Mouse (Mus musculus) limb, embryonic 12.5 days (tissue): ENCODE data around the gene Ufsp1. TPM values are rescaled to one million over a fixed set of nuclear protein-coding genes. Genes with fewer than 3 reads are reported as not detected.

Source experiments
- ATAC-seq: fragments of 200-750 bp; cut with Nextera tagmentation; 2 replicates; pipeline ENCODE4 v1.8.0; 2017; ENCODE audit warnings: low read depth, moderate TSS enrichment; ENCODE audit not compliant: insufficient number of reproducible peaks, insufficient read depth, low FRiP score, low TSS enrichment
- H3K27ac ChIP-seq: fragments of 300-500 bp; sonication (generic); 2 replicates; pipeline ENCODE4 v1.5.1; 2016; ENCODE audit warnings: mild to moderate bottlenecking, moderate library complexity
- H3K27me3 ChIP-seq: fragments of 300-500 bp; sonication (generic); 2 replicates; pipeline ENCODE4 v1.6.1; 2016; ENCODE audit warnings: mild to moderate bottlenecking, moderate library complexity
- H3K36me3 ChIP-seq: fragments of 300-500 bp; sonication (generic); 2 replicates; pipeline ENCODE4 v1.6.1; 2016; ENCODE audit warnings: mild to moderate bottlenecking, moderate library complexity
- H3K4me1 ChIP-seq: fragments of 300-500 bp; sonication (generic); replicated peaks from 2 replicates; pipeline ENCODE4 v1.6.1; 2016
- H3K4me2 ChIP-seq: fragments of 300-500 bp; sonication (generic); 2 replicates; pipeline ENCODE4 v1.6.1; 2016; ENCODE audit warnings: mild to moderate bottlenecking, moderate library complexity
- H3K4me3 ChIP-seq: fragments of 300-500 bp; sonication (generic); replicated peaks from 2 replicates; pipeline ENCODE4 v1.5.1; 2016; ENCODE audit warnings: mild to moderate bottlenecking
- H3K9ac ChIP-seq: fragments of 300-500 bp; sonication (generic); replicated peaks from 2 replicates; pipeline ENCODE4 v1.6.1; 2016; ENCODE audit warnings: mild to moderate bottlenecking, moderate library complexity
- H3K9me3 ChIP-seq: fragments of 300-500 bp; sonication (generic); 2 replicates; pipeline ENCODE4 v1.6.1; 2016; ENCODE audit warnings: mild to moderate bottlenecking, moderate library complexity
- WGBS: fragments of 180-500 bp; shearing (Covaris S2); methylation state at CpG from one replicate; pipeline ENCODE4 v1.1.7; 2016; 5-methylcytosine and 5-hydroxymethylcytosine counted together
- polyA plus RNA-seq: library from polyadenylated mRNA; unstranded; fragments of >200 nt; fragmentation: Nextera tagmentation; extraction: Ambion mirVana; gene quantifications from 2 replicates; pipeline ENCODE4 v1.2.1, GENCODE M21; 2016

Ufsp1 gene
- polyA plus RNA-seq, 1 experiment from 2014 or later = 6.7 TPM

DNA sequence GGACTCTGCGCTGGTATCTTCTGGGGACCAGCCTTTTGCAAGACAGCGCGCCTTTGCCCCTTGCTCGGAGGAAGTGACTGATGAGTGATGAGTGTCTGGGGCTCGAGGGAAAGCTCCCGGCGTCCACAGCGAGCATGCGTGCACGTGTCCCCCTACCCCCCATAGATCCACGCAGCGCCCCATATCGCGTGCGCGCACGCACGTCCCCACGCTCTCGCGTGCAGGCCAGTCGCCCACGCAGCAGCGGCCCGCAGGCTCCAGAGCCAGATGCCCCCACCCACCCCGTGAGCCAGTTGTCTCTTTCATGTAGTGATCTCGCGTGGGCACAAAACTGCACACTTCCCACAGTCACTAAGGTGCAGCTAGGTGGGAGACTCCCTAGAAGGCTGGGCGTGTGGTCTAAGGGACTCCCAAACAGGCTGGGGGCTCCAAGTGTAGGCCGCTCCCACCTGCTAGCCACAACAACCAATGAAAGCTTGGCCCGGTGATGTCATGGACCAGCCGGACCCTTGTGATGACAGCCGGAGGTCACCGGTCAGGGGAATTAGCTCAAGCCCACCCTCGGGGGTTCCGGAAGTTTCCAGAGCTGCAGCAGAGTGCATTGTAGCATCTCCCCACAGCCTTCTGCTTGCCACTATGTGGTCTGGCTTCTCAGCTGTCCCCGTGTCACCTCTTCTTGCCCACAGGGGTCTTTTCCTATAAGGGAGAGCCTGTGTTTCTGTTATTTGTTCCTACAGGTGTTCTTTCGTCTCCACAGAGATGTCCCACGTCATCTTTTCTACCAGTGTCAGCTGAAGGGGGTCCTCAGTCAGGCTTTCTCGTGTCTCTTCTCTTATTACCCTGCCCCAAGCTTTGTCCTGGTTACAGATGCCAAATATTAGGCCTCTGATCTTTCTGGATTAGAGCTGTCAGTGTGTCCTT lies 7.1 kb upstream of the Ufsp1 start, which contains the start of gene Ache:
Gene Ache (plus strand): TSS at position 488 of the 921 bp plus-strand sequence.
- Histone ChIP-seq H3K9me3 (0 out of 2 replicates have a peak, but pooled peaks cover 6% of the 10 kb centered on the region), H3K27me3 (peaks cover 66% of the 10 kb centered on the region), H3K36me3 (no peaks in the 10 kb centered on the region), H3K4me1 (peaks cover 24% of the 10 kb centered on the region), H3K27ac (no peak within 1 kb of the TSS), H3K4me2 (peak within 1 kb of the TSS; percentile 80), H3K9ac (peak within 1 kb of the TSS; percentile 59), H3K4me3 (peak within 1 kb of the TSS; percentile 43)
- WGBS = 1% methylated on average over 40 of the region's 40 CpGs
- ATAC-seq = 0 out of 2 replicates have a peak, but pooled peaks have one; percentile 9

GRCm38 (mm10) chr5:137287953-137288743 lies 6.3 kb upstream of the Ufsp1 start:
- peaks cover 28% of the 10 kb centered on the region for H3K4me1 ChIP-seq

GRCm38 (mm10) chr5:137288999-137289470 lies 5.4 kb upstream of the Ufsp1 start:
- no peak for ATAC-seq
- Histone ChIP-seq H3K27me3 (peaks cover 78% of the 10 kb centered on the region), H3K9me3 (no peaks in the 10 kb centered on the region), H3K27ac (no peak overlapping the region), H3K4me1 (peaks cover 34% of the 10 kb centered on the region), H3K4me2 (peak overlapping the region; percentile 80), H3K9ac (peak overlapping the region; percentile 59; the same call in 1 of the 2 replicates), H3K4me3 (peak overlapping the region; percentile 43), H3K36me3 (no peaks in the 10 kb centered on the region)
- 2% methylated on average over 25 of the region's 25 CpGs for WGBS

More at GRCm38 (mm10) chr5:137287953-137288743, 6.3 kb upstream of the Ufsp1 start:
- Histone ChIP-seq H3K27ac (no peak overlapping the region), H3K4me3 (peak overlapping the region; percentile 43), H3K27me3 (peaks cover 74% of the 10 kb centered on the region), H3K36me3 (no peaks in the 10 kb centered on the region), H3K4me2 (peak overlapping the region; percentile 80), H3K9me3 (0 out of 2 replicates have a peak, but pooled peaks cover under 1% of the 10 kb centered on the region), H3K9ac (peak overlapping the region; percentile 59)
- under 1% methylated on average over 56 of the region's 65 CpGs for WGBS
- ATAC-seq = no peak

GRCm38 (mm10) chr5:137289591-137290365 lies 4.7 kb upstream of the Ufsp1 start:
- Histone ChIP-seq H3K9ac (no peak overlapping the region), H3K9me3 (no peaks in the 10 kb centered on the region), H3K4me1 (peaks cover 36% of the 10 kb centered on the region), H3K27me3 (peaks cover 78% of the 10 kb centered on the region), H3K4me2 (peak overlapping the region; percentile 80; the same call in 1 of the 2 replicates), H3K4me3 (no peak overlapping the region; the same call in 1 of the 2 replicates), H3K27ac (no peak overlapping the region), H3K36me3 (no peaks in the 10 kb centered on the region)
- WGBS = 55% methylated on average over 13 of the region's 13 CpGs
- ATAC-seq = no peak

GRCm38 (mm10) chr5:137290677-137291076 lies 3.8 kb upstream of the Ufsp1 start:
- 0 out of 2 replicates have a peak overlapping the region, but pooled peaks have one; percentile 2 for H3K4me3 ChIP-seq
- WGBS = 22% methylated on average over 15 of the region's 15 CpGs
- peaks cover 44% of the 10 kb centered on the region for H3K4me1 ChIP-seq
- peaks cover 8% of the 10 kb centered on the region for H3K36me3 ChIP-seq
- H3K27ac ChIP-seq = no peak overlapping the region
- peaks cover 78% of the 10 kb centered on the region for H3K27me3 ChIP-seq
- ATAC-seq = no peak
- H3K9ac ChIP-seq = no peak overlapping the region
- H3K9me3 ChIP-seq = no peaks in the 10 kb centered on the region
- peak overlapping the region; percentile 9 for H3K4me2 ChIP-seq

DNA sequence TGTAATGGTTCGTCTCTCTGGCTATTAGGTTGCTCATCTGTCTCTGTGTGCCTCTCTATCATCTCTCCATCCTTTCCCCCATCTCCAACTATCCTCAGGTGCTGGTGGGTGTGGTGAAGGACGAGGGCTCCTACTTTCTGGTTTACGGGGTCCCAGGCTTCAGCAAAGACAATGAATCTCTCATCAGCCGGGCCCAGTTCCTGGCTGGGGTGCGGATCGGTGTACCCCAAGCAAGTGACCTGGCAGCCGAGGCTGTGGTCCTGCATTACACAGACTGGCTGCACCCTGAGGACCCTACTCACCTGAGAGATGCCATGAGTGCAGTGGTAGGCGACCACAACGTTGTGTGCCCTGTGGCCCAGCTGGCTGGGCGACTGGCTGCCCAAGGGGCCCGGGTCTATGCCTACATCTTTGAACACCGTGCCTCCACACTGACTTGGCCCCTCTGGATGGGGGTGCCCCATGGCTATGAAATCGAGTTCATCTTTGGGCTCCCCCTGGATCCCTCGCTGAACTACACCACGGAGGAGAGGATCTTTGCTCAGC lies 3.0 kb upstream of the Ufsp1 start:
- Histone ChIP-seq H3K9me3 (no peaks in the 10 kb centered on the region), H3K36me3 (peaks cover 16% of the 10 kb centered on the region), H3K9ac (no peak overlapping the region), H3K27me3 (peaks cover 70% of the 10 kb centered on the region), H3K27ac (no peak overlapping the region), H3K4me1 (peaks cover 46% of the 10 kb centered on the region), H3K4me2 (no peak overlapping the region), H3K4me3 (no peak overlapping the region)
- 74% methylated on average over 15 of the region's 15 CpGs for WGBS
- ATAC-seq = no peak

DNA sequence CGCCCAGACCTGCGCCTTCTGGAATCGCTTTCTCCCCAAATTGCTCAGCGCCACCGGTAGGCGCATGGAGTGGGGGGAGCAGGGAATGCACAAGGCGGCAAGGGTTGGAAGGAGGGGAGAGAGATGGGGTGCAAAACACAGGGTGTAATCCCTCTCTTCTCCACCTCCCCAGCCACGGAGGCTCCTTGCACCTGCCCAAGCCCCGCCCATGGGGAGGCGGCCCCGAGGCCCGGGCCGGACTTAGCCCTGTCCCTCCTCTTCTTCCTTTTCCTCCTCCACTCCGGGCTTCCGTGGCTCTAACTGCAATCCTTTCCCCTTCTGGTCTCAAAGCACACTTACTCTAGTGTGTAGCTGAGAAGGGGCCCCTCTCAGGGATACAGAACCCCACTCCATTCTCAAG lies 1.1 kb upstream of the Ufsp1 start:
- ATAC-seq = no peak
- 1% methylated on average over 15 of the region's 15 CpGs for WGBS
- peak overlapping the region; percentile 55 for H3K4me3 ChIP-seq
- H3K9me3 ChIP-seq = no peaks in the 10 kb centered on the region
- peak overlapping the region; percentile 100 for H3K4me2 ChIP-seq
- H3K4me1 ChIP-seq = peaks cover 32% of the 10 kb centered on the region
- peaks cover 34% of the 10 kb centered on the region for H3K36me3 ChIP-seq
- H3K27ac ChIP-seq = no peak overlapping the region
- H3K27me3 ChIP-seq = peaks cover 52% of the 10 kb centered on the region
- H3K9ac ChIP-seq = peak overlapping the region; percentile 74

GRCm38 (mm10) chr5:137294744-137295093 lies 290 bp downstream of the Ufsp1 start:
- WGBS = 11% methylated on average over 18 of the region's 18 CpGs

DNA sequence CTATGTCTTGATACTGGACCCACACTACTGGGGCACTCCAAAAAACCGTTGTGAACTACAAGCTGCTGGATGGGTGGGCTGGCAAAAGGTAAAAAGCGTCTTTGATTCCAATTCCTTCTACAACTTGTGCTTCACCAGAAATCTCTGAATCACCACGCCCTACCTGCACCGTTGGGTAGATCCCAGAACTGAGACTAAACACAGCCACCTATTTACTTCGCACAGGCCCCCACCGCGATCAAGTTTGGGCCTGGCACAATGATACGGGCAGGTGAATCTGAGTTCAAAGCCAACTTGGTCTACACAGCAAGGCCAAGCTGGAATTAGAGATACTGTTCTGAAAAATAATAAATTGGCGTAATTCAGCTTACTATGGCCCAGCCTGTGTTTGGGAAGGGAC lies 867 bp downstream of the Ufsp1 start:
- Histone ChIP-seq H3K4me2 (peak overlapping the region; percentile 100), H3K27me3 (peaks cover 32% of the 10 kb centered on the region), H3K9ac (peak overlapping the region; percentile 78), H3K36me3 (peaks cover 54% of the 10 kb centered on the region), H3K4me3 (peak overlapping the region; percentile 55), H3K4me1 (peaks cover 22% of the 10 kb centered on the region), H3K27ac (peak overlapping the region; percentile 88), H3K9me3 (no peaks in the 10 kb centered on the region)
- WGBS = 76% methylated on average over 9 of the region's 9 CpGs
- ATAC-seq = no peak

More at GRCm38 (mm10) chr5:137294744-137295093, 290 bp downstream of the Ufsp1 start:
- H3K9ac ChIP-seq = peak overlapping the region; percentile 78
- H3K27me3 ChIP-seq = peaks cover 38% of the 10 kb centered on the region
- H3K4me2 ChIP-seq = peak overlapping the region; percentile 100
- peak overlapping the region; percentile 88 for H3K27ac ChIP-seq
- ATAC-seq = peak; percentile 46; the same call in 1 of the 2 replicates
- no peaks in the 10 kb centered on the region for H3K9me3 ChIP-seq
- peak overlapping the region; percentile 55 for H3K4me3 ChIP-seq
- H3K4me1 ChIP-seq = peaks cover 22% of the 10 kb centered on the region
- peaks cover 48% of the 10 kb centered on the region for H3K36me3 ChIP-seq

- H3K27me3 ChIP-seq = peaks cover 28% of the 10 kb centered on the region
- ATAC-seq = no peak
- H3K4me3 ChIP-seq = no peak overlapping the region
- no peaks in the 10 kb centered on the region for H3K9me3 ChIP-seq
- no peak overlapping the region for H3K27ac ChIP-seq
- WGBS = 91% methylated on average over 15 of the region's 15 CpGs
- no peak overlapping the region for H3K9ac ChIP-seq
- H3K4me2 ChIP-seq = no peak overlapping the region
- H3K4me1 ChIP-seq = peaks cover 22% of the 10 kb centered on the region
- peaks cover 58% of the 10 kb centered on the region for H3K36me3 ChIP-seq
Observed at GRCm38 (mm10) chr5:137295712-137296111, 1.3 kb downstream of the Ufsp1 start.
